Mouse (Mus musculus): Measurements from ENCODE around the gene C330021F23Rik.
"Not testable (repeated sequence)": the region's sequence is repeated elsewhere in the genome, so short reads cannot be mapped to it uniquely, and the experiment has no call there.

The C330021F23Rik gene

DNA sequence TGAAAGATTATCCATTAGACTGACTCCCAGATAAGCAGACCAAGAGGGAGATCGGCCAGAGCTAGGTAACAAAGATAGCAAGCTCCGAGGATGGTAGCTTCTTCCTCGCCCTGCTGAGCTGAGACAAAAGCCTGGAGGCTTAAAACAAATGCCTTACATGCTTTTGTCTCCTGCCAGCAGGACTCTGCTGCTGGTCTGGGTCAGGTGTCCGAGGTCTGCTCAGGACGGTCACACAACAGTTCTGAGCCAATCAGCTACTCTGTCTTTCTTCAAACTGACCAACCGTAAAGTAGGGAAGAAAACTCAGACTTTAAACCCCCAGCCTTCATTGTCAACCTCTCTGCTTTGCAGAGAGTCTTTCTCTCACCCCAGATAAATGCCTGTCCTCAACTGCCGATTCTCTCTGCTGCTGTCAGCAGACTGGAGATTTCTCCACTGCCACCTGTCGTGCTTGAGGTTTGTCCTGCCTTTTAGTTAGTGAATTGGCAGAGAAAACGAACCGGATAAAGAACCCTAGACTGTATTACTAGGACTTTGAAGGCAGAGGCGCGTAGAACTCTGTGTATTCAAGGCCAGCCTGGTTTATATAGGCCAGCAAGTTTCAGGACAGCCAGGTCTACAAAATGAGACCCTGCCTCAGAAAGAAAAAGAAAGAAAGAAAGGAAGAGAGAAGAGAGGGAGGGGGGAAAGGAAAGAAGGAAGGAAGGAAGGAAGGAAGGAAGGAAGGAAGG lies at the start of gene C330021F23Rik:
Gene C330021F23Rik, plus strand, starts transcription at position 350 of the 731 bp plus-strand sequence.
- no peak for DNase-seq (ENCODE audit: low spot score)

DNA sequence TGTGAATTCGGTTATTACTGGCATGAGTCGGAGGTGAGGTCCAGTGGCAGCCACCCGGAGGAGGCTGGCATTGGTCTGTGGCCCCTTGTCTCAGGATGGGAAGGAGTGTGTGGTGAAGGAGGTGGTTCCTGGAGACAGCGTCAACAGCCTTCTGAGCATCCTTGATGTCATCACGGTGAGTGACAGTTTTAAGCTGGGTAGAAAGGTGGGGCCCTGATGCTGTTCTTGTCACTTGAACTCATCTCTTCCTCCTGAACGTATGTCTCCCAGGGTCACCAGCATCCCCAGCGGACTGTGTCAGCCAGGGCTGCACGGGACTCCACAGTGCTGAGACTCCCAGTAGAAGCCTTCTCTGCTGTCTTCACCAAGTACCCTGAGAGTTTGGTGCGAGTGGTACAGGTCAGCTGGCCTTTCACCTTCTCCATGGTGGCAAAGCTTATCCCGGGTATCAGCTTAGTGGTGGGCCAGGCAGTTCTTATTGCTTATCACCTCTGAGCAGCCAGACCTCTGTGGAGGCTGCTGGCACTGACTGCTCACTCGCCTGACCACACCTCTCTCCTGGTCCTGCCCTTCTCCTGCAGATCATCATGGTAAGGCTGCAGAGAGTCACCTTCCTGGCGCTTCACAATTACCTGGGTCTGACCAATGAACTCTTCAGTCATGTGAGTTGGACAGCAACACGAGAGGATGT lies 45.6 kb upstream of the C330021F23Rik start:
- no peak for DNase-seq (ENCODE audit: low spot score)

DNA sequence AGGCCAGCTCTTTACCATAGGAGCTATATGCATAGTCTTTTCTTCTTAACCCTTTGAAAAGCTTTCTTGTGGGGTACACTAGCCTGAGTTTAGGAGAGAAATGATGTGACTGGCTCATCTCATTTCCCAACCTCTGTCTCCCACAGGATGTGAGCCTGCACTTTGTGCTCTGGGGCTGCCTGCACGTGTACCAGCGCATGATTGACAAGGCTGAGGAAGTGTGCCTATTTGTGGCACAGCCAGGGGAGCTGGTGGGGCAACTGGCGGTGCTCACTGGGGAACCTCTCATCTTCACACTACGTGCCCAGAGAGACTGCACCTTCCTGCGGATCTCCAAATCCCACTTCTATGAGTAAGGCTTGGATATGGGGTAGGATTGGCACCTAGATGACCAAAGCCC lies 37.0 kb upstream of the C330021F23Rik start:
- no peak for DNase-seq (ENCODE audit: low spot score)

DNA sequence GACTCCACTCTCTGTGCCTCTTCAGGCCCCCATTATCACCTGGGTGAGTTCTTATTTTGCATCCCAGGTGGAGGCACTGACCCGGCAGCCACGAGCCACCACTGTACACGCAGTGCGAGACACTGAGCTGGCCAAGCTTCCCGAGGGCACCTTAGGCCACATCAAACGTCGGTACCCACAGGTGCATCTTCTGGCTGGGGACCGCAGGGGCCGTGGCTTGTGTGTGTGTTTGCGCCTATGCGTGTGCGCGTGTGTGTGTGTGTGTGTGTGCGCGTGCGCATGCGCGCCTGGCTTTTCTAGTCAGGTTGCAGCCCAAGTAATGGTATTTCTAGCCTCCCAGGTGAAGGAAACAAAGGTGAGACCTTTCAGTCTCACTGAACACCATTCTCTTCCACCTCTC lies 35.9 kb upstream of the C330021F23Rik start:
- no peak for DNase-seq (ENCODE audit: low spot score)

DNA sequence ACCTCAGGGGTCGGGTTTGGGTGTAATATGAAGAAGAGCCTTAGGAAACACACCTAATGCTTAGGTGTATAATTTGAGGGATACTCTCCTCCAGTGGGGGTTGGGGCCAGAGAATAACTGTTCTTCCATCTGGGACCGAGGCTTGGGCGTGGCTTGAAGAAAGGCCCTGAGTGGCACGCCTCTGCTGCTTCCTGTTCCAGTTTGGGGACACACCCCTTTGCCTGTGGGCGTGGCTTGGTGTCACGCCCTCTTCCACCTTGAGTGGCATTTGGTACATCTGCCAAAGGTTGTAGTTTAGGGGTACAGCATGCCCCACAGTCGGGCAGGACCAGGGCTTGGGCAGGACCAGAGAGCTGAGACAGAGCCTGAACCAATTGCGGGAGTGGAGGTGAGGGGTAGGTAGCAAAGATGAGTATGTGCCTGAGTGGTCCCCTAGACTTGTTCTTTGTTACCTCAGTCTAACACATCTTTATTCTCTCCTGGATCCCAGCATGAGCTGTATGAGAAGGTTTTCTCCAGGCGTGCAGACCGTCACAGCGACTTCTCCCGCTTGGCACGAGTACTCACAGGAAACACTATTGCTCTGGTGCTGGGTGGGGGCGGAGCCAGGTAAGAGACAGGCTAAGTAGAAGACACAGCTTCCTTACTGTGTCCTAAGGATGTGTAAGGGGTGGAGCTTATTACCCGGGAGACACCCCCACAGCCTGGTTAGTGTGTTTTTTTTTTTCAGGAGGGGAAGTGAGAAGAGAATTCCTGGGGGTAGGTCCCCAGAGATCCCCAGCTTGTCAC lies 31.5 kb upstream of the C330021F23Rik start:
- DNase-seq (ENCODE audit: low spot score): no peak

DNA sequence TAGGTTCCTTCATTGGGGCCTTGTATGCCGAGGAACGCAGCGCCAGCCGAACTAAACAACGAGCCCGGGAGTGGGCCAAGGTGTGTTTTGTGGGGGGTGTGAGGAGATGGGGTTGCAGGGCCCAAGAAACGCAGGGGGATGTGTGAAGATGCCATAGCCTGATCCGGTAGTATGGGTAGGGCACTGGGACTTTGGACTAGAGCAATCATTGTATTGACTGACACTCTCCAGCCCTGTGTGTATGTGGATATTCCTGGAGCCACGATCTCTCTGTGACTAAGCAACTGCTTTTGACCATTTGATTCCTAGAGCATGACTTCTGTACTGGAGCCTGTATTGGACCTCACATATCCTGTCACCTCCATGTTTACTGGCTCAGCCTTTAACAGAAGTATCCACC lies 30.9 kb upstream of the C330021F23Rik start:
- DNase-seq (ENCODE audit: low spot score): no peak

DNA sequence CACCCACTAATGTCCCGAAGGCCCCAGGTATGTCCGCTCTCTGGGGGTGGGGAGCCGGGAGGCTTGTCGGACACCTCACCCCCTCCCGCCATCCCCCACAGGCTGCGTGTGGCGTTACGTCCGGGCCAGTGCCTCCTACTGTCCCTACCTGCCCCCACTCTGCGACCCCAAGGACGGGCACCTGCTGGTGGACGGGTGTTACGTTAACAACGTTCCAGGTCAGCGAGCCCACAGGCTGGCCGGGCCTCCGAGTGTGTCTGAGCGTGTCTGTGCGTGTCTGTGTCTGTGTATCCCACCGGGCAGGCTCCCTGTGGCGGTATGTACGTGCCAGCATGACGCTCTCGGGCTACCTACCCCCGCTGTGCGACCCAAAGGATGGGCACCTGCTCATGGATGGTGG lies 30.1 kb upstream of the C330021F23Rik start:
- no peak for DNase-seq (ENCODE audit: low spot score)

DNA sequence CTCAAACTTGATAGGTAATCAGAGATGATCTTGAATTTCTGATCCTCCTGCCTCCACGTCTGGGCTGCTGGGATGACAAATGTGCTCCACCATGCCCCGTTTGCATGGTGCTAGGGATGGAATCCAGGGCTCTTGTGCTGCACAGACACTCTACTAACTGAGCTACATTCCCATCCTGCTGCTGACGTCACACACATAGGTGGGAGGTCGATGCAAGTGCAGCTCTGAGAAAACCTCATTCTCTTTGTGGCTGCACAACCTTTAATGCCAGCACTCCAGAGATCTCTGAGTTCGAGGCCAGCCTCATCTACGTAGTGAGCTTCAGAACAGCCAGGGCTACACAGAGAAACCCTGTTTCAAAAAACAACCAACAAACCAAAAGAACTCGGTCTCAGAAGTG lies 28.6 kb upstream of the C330021F23Rik start:
- no peak for DNase-seq (ENCODE audit: low spot score)

DNA sequence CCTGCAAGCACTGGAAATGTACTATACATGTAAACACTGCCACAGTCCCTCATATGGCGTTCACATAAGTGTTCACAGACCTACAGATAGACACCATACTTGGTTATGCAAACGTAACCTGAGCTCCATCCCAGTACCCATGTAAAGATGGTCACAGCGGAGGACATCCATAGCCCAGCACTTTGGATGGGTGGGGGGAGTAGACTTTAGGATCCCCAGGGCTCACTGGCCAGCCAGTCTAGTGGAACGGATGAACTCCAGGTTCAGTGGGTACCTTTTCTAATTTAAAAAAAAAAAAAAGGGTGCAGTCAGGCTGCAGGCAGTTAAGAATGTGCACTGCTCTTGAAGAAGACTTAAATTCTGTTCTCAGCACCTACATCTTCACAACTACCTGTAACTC lies 27.7 kb upstream of the C330021F23Rik start:
- DNase-seq (ENCODE audit: low spot score): no peak

DNA sequence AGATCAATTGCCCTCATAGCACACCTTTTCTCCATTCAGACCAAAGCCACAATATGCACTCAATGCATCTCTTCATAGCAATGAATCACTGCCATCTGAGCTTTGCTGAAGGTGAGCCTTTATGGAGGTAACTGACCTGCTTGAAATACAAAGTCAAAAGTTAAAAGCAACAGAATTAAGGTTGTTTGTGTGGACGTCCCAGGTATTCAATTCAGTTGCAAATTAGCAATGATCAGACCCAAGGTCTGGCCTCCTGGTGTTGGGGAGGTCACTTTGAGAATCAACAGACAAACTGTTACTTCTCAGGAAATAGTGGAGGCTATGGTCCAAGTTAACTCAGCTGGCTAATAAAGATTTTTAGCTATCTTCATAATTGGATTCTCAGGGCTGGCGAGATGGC lies 21.3 kb upstream of the C330021F23Rik start:
- DNase-seq (ENCODE audit: low spot score): no peak

DNA sequence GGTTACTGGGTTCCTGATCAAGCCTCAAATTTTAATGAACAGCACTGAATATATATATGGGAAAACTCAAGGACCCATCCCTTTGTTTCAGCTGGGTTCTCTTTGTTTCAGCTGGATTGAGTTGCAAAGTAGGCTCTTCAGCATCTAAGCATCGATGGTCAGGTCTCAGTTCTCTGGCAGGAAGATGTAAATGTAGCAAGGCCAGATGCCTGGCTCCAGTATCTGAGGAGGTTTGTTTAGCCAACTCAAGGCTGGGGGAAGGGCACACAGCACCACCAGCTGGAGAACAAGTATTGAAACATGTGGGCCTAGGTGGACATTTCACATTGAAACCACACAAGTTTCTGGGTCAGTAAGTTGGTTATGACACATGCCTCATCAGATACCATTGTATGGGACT lies 15.6 kb upstream of the C330021F23Rik start:
- DNase-seq (ENCODE audit: low spot score): no peak

DNA sequence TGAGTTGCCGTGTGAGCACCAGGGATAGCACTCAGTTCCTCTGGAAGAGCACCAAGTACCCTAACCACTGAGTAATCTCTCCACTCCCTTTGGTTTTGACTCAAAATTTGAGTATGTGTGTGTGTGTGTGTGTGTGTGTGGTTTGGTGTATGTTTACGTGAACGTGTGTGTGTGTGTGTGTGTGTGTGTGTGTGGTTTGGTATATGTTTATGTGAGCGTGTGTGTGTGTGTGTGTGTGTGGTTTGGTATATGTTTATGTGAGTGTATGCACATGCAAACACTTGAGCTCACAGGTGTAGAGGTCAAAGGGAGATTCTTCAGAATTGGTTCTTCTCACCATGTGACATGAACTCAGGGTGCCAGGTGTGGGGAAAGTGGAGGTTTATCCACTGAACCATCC lies 11.7 kb upstream of the C330021F23Rik start:
- no peak for DNase-seq (ENCODE audit: low spot score)

DNA sequence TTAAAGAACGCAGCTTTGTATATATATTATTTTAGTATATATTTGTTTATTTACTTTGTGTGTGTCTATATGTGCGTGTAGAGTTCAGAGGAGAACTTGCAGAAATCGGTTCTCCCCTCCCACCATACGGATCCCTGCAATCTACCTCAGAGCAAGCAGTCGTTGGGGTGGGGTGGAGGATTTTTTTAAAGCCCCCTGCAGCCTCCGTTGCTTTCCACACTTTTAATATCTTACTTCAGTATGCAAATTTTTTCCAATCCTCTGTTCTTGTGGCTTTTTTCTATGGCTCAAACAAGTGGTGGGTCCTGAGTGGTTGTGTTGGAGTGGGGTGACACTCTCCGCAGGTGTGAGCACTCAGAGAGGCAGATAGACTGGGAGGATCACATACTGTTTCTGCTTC lies 588 bp downstream of the C330021F23Rik start:
- DNase-seq (ENCODE audit: low spot score): no peak

DNA sequence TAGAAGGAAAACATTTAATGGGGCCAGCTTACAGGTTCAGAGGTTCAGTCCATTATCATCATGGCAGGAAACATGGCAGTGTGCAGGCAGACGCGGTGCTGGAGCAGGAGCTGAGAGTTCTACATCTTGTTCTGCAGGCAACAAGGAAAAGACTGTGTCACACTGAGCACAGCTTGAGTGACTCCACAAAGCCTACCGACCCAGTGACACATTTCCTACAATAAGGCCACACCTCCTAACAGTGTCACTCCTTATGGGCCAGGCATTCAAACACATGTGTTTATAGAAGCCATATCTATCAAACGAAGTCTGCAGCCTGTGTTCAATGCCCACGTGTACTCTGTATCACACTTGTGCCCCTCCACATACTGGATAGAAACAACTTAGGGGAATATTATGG lies 2.0 kb downstream of the C330021F23Rik start:
- DNase-seq (ENCODE audit: low spot score): no peak

DNA sequence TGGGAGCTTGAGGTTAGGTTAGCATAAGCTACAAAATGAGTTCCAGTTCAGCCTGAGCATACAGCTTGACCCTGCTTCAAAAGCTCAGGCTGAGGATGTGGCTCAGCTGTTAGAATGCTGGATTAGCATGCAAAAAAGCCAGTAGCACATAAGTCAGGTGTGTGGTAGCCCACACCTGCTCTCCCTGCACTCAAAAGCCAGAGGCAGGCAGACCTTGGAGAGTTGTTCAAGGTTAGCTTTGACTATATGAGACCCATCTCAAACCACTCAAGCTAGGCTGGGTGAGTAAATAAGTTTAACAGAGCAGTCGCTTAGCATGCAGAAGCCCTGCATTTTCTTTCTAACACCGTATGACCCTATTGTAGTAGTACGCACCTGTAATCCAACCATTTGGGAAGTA lies 6.8 kb downstream of the C330021F23Rik start:
- DNase-seq (ENCODE audit: low spot score): no peak

DNA sequence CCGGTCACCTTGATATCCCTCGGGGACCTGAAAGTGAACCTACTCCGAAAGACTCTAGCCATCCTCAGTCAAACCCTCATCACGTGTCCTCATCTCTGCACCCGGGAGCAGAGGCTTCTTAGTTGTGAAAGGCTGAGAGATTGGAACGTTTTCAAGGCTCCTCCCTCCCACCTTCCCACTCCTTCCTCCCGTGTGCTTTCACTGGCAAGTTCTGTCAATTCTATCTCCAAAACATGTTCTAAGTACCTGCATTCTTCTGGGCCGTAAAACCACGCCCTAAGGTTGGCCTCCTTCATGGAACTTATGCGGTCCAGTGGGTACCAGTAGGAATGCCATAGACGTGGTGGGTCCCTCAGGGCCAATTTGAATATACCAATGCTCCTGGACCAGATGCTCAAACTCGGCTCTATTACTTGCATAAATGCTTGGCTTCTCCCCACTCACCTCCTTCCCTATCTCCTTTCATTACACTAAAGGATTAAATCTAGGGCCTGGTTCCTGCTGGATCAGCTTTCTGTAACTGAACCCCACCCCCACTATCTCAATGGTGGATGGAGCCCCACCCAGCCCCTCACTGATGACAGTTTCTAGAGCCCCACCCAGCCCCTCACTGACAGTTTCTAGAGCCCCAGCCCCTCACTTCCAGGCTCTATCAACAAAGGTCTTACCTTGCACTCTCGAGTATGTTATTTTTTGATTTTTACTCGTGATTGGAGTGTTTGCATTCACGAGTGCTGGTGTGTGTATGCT lies 8.6 kb downstream of the C330021F23Rik start:
- DNase-seq (ENCODE audit: low spot score): no peak

DNA sequence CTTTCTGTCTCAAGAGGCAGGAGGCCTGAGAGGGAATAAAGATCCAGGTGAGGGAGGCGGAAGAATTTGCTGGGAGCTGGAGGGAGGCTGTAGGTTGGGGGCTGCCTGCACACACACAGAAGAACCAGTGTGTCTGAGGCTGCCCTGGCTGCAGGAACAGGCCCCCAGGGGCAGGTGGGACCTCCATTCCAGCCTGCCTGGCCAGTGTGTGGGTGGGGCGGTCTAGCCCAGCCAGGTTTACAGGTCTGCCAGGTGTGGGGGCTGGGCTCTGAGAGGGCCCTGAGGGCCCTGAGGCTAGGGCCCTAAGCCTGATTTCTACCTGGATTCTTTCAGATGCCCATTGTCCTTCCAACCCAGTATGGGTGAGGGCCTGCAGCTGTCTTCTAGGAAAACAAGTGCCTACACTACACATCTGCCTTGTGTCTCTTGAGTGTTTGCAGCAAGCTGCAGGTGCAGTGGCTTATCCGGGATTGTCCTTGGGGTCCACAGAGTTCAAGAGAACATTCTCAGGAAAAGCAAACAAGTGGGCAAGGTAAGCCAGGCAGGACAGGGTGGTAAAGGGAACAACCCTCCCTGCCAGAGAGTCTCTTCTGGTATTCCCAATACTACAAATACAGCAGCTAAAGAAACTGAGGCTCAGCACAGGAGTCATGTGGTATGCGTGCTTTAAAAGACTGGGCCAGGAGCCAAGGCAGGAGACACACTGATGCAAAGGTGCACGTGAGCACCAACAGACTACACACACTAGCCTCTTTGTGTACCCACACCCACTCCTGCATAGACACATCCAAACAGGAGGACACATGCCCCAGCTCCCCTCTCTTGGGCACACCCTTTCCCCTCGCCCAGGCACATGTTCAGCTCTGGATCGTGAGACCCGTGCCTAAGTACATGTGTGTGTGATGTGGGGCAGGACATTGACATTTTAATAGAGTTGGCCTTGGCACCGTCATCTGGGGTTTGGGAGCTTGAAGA lies 11.9 kb downstream of the C330021F23Rik start:
- DNase-seq (ENCODE audit: low spot score): no peak

DNA sequence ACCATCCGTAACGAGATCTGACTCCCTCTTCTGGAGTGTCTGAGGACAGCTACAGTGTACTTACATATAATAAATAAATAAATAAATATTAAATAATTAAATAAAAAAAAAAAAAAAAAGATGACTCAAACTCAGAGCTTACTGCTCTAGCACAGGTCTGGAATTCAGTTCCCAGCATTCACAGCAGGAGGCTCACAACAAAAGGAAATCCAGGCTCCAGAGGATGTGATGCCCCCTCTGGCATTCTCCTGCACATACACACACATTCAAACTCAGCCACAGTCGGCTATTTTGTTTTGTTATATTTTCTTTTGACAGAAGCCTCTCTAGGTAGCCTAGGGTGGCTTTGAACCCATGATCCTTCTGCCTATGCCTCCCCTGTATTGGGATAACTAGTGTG lies 14.2 kb downstream of the C330021F23Rik start:
- DNase-seq (ENCODE audit: low spot score): not testable (repeated sequence)

DNA sequence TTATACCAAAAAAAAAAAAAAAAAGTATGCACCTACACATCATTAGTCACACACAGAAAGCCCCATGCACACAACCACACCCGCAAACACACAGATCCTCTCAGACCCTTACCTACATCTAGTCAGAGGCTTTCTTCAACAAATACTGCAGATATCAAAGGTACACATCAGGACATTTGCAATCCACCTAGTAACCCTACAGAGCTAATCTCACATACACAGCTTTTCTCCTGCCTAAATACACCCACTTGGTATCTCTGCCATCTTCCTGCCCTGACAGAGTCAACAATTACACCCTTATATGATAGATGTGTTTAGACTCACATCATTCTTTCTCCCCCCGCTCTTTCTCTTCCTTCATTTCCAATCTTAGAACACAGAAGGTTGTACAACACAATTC lies 18.7 kb downstream of the C330021F23Rik start:
- no peak for DNase-seq (ENCODE audit: low spot score)

DNA sequence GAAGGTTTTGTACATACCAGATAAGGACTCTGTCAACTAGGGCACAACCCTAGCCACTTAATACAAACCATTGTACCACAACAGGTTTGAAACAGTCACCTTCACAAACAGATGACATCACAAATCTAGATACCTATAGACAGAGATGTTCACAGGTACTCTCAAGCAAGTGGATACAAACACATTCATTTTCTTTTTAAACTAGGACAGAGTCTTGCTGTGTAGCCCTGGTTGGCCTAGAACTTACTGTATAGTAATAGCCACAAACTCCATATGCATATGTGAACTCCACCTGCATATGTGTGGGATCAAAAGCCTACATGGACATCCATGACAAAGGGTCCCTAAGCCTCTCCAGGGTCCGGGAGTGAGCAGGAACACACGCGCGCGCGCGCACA lies 19.2 kb downstream of the C330021F23Rik start, which contains the start of gene Camsap3:
Gene Camsap3, plus strand, starts transcription at position 301 of the 398 bp plus-strand sequence.
- no peak for DNase-seq (ENCODE audit: low spot score)
